Mouse (Mus musculus) G1E (cell line): ENCODE measurements at regions not wholly inside any gene's neighbourhood (a gene's known extent, or its start where the extent isn't known, plus 50 kb on each side); places are given as distances from the start of the nearest gene placed in this dataset.

Experiments
- CTCF ChIP-seq: IDR thresholded peaks from 2 replicates; pipeline ENCODE4 v1.5.1; 2012; ENCODE audit warnings: low read depth, low read length, inconsistent platforms, mixed read lengths
- GATA1 ChIP-seq: IDR thresholded peaks from 2 replicates; pipeline ENCODE4 v1.6.1; 2012; ENCODE audit warnings: borderline replicate concordance, low read length, inconsistent platforms, mixed read lengths

DNA sequence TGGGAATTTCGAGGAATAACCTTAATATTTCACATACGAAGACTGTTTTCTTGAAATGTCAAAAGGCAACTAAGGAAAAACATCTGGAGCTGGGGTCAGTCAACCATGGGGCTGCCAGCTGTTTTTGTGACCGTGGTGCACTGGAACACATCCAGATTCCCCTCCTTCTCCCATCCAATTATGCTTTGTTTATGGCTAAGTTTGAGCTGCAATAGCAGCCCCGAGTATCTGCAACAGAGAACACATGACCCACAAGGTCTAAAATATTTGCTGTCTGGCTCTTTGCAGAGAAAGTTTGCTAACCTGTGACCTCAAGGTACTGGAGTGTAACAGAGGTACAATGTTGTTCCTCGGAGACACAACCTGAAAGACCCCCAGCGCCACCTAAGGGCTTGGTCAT lies 177.7 kb upstream of the Gadl1 start:
- TF ChIP-seq CTCF (no peak), GATA1 (no peak)
